Mouse (Mus musculus): ENCODE data around the gene Rex1bd.

DNA sequence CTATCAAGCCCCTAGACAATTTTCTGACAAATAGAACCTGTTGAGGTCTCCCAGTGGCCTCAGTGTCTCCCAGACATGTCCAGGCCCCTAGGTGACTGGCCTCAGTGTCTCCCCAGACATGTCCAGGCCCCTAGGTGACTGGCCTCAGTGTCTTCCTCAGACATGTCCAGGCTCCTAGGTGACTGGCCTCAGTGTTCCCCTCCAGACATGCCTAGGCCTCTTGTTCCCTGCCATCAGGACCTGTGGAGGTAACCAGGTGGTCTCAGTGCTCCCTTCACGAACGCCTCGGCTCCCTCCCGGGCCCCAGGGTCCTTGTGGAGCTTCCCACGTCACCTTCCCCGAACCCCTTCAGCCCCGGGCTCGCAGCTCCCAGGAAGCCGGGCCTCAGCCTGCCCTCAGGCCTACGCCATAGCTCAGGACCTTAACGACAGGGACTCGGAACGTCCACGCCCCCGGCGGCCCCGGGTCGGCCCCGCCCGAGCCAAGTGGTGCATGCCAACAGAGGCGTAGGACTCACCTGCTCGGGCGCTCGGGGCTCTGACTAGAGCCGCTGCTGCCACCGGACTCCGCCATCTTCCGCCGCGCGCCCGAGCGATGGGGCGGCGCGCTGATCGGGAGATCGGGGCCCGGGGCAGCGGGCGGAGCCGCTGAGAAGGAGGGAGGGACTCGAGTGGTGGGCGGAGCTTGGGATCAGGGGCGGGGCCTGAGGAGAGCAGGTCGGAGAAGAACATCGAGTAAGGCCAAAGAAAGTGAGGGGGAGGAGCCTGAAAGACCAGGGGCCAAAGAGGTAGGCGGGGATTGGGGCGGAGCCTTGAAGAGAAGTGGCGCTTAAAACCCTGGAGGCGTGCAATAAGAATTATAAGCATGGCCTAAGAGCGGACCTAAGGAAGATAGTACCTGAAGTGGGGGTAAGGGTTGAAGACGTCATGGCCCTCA lies 30.0 kb downstream of the Rex1bd start, which contains the start of gene Klhl26:
- peak; percentile 24; the same call in 1 of the 2 replicates for TF ChIP-seq GATA1 (IDR thresholded peaks at IDR 0.05; ENCODE audit: low read length)
- TF ChIP-seq TAL1 (IDR thresholded peaks at IDR 0.05; ENCODE audit: low read length): no peak

Data from erythroblast, embryonic 14.5 days (primary cell).